Mouse (Mus musculus): ENCODE measurements around the gene Fam129b.

- no peak for TF ChIP-seq CTCF (IDR thresholded peaks at IDR 0.05; ENCODE audit: borderline replicate concordance, extremely low read depth, insufficient read depth, insufficient read length)
- TF ChIP-seq POLR2A (IDR thresholded peaks at IDR 0.05; ENCODE audit: borderline replicate concordance, extremely low read depth, insufficient read depth, insufficient read length, poor library complexity, severe bottlenecking), result no peak
Measured at GRCm38 (mm10) chr2:32881054-32881453, 5.1 kb downstream of the Fam129b start.
